Mouse (Mus musculus) ovary, postnatal 10 days (tissue): Measurements from ENCODE around the gene Pced1b.

ENCODE experiments used
- DNase-seq: peaks from one replicate; pipeline ENCODE4 v3.0.0; 2022; ENCODE audit warnings: low spot score

Gene Pced1b

GRCm38 (mm10) chr15:97404483-97404882 is 157.6 kb downstream of the Pced1b start:
- DNase-seq = no peak

- DNase-seq = no peak
Measured at GRCm38 (mm10) chr15:97404998-97405397, 158.1 kb downstream of the Pced1b start.

DNA sequence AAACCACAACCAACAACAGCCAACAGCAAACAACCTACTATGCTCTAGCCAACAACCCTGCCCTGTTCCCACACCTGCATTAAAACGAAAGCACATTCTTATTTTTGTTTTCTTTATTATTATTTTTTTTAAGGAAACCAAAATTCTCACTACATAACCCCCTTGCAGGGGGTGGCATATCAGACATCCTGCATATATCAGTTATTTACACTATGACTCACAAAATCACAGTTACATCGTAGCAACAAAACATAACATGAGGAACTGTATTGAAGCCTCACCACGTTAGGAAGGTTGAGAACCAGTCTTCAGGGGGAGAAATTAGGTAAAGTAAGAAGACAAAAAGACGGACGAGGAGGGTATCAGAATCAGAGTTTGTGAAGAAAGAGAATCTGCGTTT is 159.2 kb downstream of the Pced1b start:
- DNase-seq = no peak

- DNase-seq = no peak
Measured at GRCm38 (mm10) chr15:97407496-97408454, 160.9 kb downstream of the Pced1b start.

GRCm38 (mm10) chr15:97411136-97411535 is 164.2 kb downstream of the Pced1b start:
- DNase-seq = no peak

DNA sequence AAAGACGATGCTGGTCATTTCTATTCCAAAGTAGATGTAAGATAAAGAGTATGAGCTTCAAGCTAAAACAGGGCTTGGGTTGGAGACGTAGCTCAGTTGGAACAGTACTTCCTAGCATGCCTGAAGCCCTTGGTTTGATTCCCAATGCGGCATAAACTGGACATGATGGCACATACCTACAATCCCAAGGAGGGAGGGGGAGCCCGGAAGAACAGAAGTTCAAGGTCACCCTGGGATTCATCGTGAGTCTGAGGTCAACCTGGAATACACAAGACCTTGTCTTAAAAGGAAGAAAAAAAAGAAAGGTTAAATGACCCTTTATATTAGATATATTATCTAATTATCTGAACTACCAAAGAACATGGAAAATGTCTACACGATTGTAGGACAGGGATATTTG is 164.8 kb downstream of the Pced1b start:
- no peak for DNase-seq

- no peak for DNase-seq
Measured at GRCm38 (mm10) chr15:97412308-97412707, 165.4 kb downstream of the Pced1b start.

- DNase-seq = no peak
Measured at GRCm38 (mm10) chr15:97412861-97413260, 166.0 kb downstream of the Pced1b start.

GRCm38 (mm10) chr15:97414718-97415413 is 168.0 kb downstream of the Pced1b start:
- DNase-seq = no peak

DNA sequence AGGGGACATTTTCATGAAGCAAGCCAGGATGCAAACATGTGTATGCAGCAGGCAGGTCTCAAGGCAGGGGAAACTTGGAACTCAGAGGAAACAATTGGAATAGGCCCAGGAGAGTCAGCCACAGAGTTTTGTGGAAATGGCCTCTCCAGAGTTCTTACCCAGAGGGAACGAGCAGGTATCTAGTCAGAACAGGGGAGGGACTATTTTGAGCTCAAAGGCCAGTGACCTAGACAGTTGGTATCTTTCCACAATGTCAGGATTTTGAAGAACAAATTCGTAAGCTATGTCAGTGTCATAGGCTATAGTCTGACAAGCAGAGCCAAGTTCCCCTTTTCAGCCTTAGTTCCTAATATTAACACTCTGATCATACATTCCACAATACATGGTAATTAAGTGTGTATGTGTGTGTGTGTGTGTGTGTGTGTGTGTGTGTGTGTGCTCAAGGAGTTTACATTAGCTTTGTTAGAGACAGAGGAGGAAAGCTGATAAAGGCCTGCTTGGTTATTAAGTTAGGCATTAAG is 168.6 kb downstream of the Pced1b start:
- DNase-seq = no peak

- DNase-seq = no peak
Measured at GRCm38 (mm10) chr15:97420292-97420691, 173.4 kb downstream of the Pced1b start.

DNA sequence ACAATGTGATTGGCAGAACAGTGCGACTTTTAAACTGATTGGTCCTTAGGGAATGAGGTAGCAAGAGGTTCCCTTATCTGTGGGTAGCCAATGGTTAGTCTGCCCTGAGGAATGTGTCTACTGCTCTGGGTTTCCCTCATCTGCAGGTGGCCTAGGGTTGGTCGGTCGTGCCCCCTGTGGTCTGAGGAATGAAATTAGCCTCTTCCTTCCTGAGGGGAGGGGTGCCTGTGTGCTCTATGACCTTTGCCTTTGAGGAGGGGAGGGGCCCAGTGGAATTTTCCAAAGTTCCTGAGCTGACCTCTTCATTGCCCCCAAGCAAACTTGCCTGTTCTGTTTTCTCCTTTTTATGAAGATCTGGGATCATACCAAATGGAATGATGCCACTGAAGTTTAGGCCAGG is 174.6 kb downstream of the Pced1b start:
- no peak for DNase-seq

DNA sequence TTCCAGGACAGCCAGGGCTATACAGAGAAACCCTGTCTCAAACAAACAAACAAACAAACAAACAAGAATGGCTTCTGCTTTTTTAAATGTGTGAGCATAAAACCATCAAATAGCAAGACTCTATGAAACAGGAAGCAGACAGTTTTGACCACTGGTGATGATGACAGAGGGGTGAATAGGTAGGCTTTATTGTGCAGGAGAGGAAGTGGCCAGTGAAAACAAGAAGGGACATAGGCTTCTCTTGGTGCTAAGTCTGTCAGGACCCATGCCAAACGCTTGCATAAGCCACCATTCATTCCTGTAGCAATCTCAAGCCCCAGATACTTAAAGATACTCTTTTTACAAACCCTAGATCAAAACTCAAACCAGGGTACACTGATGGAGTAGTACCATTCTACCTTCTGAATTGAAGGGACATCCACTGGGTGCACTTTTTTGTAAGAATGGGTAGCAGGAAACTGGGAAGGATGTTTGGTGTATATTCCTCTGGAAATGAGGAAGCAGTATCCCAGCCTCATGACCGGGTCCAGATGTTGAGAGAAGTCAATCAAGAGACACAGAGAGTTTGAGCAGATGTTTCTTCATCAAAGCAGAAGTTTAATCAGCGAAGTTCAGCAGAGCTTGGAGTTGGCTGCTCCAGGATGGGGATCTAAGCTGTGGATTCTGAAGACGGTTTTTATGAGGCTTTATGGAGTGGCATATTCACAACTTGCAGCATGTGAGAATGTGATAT is 175.5 kb downstream of the Pced1b start:
- DNase-seq = no peak

DNA sequence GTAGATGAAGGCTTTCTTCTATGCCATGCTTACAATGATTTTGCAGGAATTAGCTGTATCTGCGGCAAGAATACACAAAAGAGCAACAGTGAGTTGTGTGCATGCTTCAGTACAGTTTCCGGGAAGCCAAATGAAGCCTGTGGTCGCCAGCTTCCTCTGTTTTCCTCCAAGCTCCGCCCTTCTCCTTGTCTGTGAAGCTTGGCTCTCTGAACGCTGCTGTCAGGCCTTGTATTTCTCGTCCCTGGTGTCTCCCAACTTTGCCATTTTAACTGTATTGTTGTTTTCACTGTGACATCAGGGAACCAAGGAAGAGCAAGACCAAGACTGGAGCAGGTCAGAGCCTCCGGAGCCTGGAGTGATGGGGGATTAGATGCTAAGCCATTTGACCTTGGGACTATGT is 177.5 kb downstream of the Pced1b start:
- no peak for DNase-seq

DNA sequence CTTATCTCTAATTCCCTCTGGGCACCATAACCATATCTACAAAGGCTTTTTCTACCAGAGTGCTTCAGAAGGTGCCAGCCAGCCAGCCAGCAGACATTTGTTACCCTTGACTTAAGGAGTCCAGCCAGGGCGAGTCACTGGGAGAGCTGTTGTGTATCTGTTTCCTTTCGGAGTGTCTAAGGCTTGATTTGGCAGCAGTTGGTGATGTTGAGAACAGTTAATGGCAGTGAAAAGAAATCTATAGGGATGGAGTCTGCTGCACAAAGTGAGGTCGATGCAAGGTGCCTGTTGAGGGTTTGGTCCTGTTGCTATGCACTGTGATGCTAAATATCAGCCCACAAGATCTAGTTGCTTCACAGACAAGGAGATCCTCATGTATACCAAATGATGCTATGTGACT is 178.1 kb downstream of the Pced1b start:
- no peak for DNase-seq

DNA sequence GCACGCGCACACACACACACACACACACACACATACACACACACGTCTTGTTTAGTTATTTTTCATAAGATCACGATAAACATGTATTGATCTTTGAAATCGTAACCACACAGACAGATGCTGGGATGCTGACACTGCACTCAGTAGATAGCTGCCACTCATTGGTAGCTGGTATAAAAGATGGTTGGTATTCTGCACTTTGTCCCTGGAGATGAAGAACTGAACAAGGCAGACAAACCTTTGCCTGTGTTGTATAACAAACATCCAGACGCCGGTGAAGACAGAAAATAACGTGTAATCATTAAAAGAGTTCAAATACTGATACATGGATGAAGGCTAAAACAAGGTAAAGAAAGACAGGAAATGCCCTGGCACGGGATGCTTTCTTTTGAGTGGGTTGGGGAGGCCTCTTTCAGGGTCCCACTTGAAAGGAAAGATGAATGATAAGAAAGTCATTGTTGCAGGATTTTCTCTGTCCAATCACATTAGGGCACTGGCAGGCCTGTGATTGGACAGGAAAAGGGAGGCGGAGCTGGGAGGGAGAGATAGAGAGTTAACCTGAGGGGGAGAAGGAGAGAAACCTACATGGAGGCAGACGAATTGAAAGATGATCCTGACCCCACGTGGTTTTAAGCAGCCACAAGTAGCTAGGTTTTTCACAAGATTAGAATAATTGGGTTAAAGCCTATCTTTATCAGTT is 182.4 kb downstream of the Pced1b start:
- no peak for DNase-seq

DNA sequence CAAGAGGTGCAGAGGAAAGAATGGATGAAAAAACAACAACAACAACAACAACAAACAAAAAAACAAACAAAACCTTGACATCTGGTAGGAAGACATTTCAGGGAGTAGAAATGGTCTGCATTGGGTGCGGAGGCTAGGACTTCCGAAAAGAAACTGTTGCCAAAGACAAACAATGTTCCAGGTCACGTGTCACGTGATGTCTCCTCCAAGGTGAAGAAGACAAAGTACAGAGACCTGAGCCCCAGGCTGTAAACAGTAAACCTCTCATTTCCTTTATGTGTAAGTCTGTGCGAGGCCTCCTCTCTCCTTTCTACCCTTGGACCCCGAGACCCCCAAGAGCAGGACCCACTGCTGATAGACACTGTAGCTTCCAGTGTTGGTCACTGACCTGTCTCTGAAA is 184.6 kb downstream of the Pced1b start:
- no peak for DNase-seq

GRCm38 (mm10) chr15:97432221-97432620 is 185.3 kb downstream of the Pced1b start:
- no peak for DNase-seq
